In the genomic region with DNA sequence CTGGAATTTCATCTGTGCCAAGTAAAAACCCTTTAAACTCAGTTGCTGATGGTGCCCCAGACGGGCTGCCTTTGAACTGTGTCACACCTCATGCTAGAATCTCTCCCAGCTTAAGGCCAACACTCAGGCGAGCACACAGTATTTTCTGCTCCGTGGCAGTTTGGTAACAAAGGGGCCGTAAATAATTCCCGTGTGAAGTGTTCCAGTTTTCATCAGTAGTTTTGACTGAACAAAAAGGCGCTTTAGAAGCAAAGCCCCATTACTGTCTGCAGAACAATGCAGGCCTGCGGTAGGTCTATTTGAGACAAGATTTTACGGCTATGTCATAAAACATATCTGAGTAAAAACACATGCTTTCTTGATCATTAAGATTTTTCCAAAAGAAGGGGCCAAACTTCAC, we compare ENCODE assay signal across 17 mouse cellular contexts.
DNase-seq lines count a peak whose midpoint lies in the region; ATAC-seq and TF ChIP-seq lines count a peak whose summit lies in the region.
"Had no signal": no experiment of that assay in that cellular context is flagged by ENCODE, and none has a peak within 500 bp of the region (broad histone marks: within the 10 kb centered on the region; RNA-seq: fewer than 3 reads in every experiment).

No protein-coding gene starts in this region.

- peak; percentile 57; the same call in 1 of the 2 replicates for ATAC-seq in kidney, embryonic 16.5 days (ENCODE audit: low FRiP score, low TSS enrichment)
- ATAC-seq in kidney, embryonic 14.5 days (ENCODE audit: low FRiP score, low TSS enrichment): no peak
- ATAC-seq in embryonic facial prominence, embryonic 14.5 days (ENCODE audit: low read depth): no peak
- peak; percentile 64 for ATAC-seq in limb, embryonic 14.5 days (ENCODE audit: low FRiP score, low read depth)
- ATAC-seq: midbrain, embryonic 15.5 days had no signal

- H3K27me3 ChIP-seq in kidney, embryonic 16.5 days (ENCODE audit: insufficient read depth, low read length): no peaks in the 10 kb centered on the region
- no peaks in the 10 kb centered on the region for H3K27me3 ChIP-seq in kidney, embryonic 14.5 days (ENCODE audit: control insufficient read depth, insufficient read depth, low read length)
- H3K27me3 ChIP-seq in embryonic facial prominence, embryonic 14.5 days (replicated peaks; ENCODE audit: control insufficient read depth, insufficient read depth, low read length): no peaks in the 10 kb centered on the region
- H3K27me3 ChIP-seq in limb, embryonic 14.5 days (ENCODE audit: control insufficient read depth, insufficient read depth, low read length): no peaks in the 10 kb centered on the region
- H3K27me3 ChIP-seq: midbrain, embryonic 15.5 days had no signal

- no peak for TF ChIP-seq CTCF in brain, embryonic 14.5 days (IDR thresholded peaks at IDR 0.05; ENCODE audit: borderline replicate concordance, extremely low read depth, insufficient read depth, insufficient read length)
- no peak for TF ChIP-seq CTCF in gastrocnemius, adult 2 months (IDR thresholded peaks at IDR 0.05)

- no peaks in the 10 kb centered on the region for H3K36me3 ChIP-seq in kidney, embryonic 16.5 days (ENCODE audit: insufficient read depth, low read length)
- H3K36me3 ChIP-seq in kidney, embryonic 14.5 days (ENCODE audit: control insufficient read depth, insufficient read depth, low read length): no peaks in the 10 kb centered on the region
- H3K36me3 ChIP-seq in embryonic facial prominence, embryonic 14.5 days (ENCODE audit: control insufficient read depth, insufficient read depth, low read length): no peaks in the 10 kb centered on the region
- no peaks in the 10 kb centered on the region for H3K36me3 ChIP-seq in limb, embryonic 14.5 days (ENCODE audit: control insufficient read depth, insufficient read depth, low read length)
- H3K36me3 ChIP-seq: heart, embryonic 10.5 days; midbrain, embryonic 15.5 days had no signal

- no peak overlapping the region for H3K4me2 ChIP-seq in kidney, embryonic 16.5 days (replicated peaks; ENCODE audit: low read depth, low read length)
- H3K4me2 ChIP-seq in kidney, embryonic 14.5 days (replicated peaks; ENCODE audit: low read depth, low read length): no peak overlapping the region
- no peak overlapping the region for H3K4me2 ChIP-seq in embryonic facial prominence, embryonic 14.5 days (ENCODE audit: low read depth, low read length)
- H3K4me2 ChIP-seq in limb, embryonic 14.5 days (replicated peaks; ENCODE audit: low read depth, low read length, severe bottlenecking): no peak overlapping the region
- H3K4me2 ChIP-seq: midbrain, embryonic 15.5 days had no signal

- H3K27ac ChIP-seq in kidney, embryonic 16.5 days (ENCODE audit: low read length): no peak overlapping the region
- no peak overlapping the region for H3K27ac ChIP-seq in kidney, embryonic 14.5 days (ENCODE audit: low read depth, low read length)
- no peak overlapping the region for H3K27ac ChIP-seq in embryonic facial prominence, embryonic 14.5 days (replicated peaks; ENCODE audit: low read depth, low read length)
- peak overlapping the region; percentile 69; the same call in 1 of the 2 replicates for H3K27ac ChIP-seq in limb, embryonic 14.5 days (replicated peaks; ENCODE audit: low read depth, low read length)
- H3K27ac ChIP-seq in gastrocnemius, adult 2 months: no peak overlapping the region
- H3K27ac ChIP-seq: heart, embryonic 10.5 days; liver, embryonic 14.5 days; midbrain, embryonic 15.5 days had no signal

- 0 out of 2 replicates have a peak, but pooled peaks cover 7% of the 10 kb centered on the region for H3K4me1 ChIP-seq in kidney, embryonic 16.5 days (ENCODE audit: insufficient read depth, low read length)
- H3K4me1 ChIP-seq in kidney, embryonic 14.5 days (ENCODE audit: control insufficient read depth, insufficient read depth, low read length): 0 out of 2 replicates have a peak, but pooled peaks cover 4% of the 10 kb centered on the region
- no peaks in the 10 kb centered on the region for H3K4me1 ChIP-seq in embryonic facial prominence, embryonic 14.5 days (ENCODE audit: control insufficient read depth, insufficient read depth, low read length)
- H3K4me1 ChIP-seq in limb, embryonic 14.5 days (ENCODE audit: control insufficient read depth, insufficient read depth, low read length): peaks cover 19% of the 10 kb centered on the region
- H3K4me1 ChIP-seq: heart, embryonic 10.5 days had no signal

- WGBS in kidney, embryonic 16.5 days: 24% methylated on average over 8 of the region's 8 CpGs
- WGBS in kidney, embryonic 14.5 days: 32% methylated on average over 8 of the region's 8 CpGs
- 41% methylated on average over 8 of the region's 8 CpGs for WGBS in embryonic facial prominence, embryonic 14.5 days
- 10% methylated on average over 8 of the region's 8 CpGs for WGBS in limb, embryonic 14.5 days

- H3K9ac ChIP-seq in kidney, embryonic 16.5 days (replicated peaks; ENCODE audit: low read length): no peak overlapping the region
- H3K9ac ChIP-seq in kidney, embryonic 14.5 days (ENCODE audit: low read depth, low read length): no peak overlapping the region
- H3K9ac ChIP-seq in embryonic facial prominence, embryonic 14.5 days (ENCODE audit: low read depth, low read length): no peak overlapping the region
- H3K9ac ChIP-seq in limb, embryonic 14.5 days (ENCODE audit: low read depth, low read length, severe bottlenecking): no peak overlapping the region
- H3K9ac ChIP-seq: liver, embryonic 14.5 days; midbrain, embryonic 15.5 days had no signal

- H3K9me3 ChIP-seq in kidney, embryonic 16.5 days (ENCODE audit: low read length): peaks cover 2% of the 10 kb centered on the region; the same call in 1 of the 2 replicates
- peaks cover 3% of the 10 kb centered on the region; the same call in 1 of the 2 replicates for H3K9me3 ChIP-seq in kidney, embryonic 14.5 days (ENCODE audit: control insufficient read depth, low read length)
- no peaks in the 10 kb centered on the region for H3K9me3 ChIP-seq in embryonic facial prominence, embryonic 14.5 days (ENCODE audit: control insufficient read depth, low read length)
- no peaks in the 10 kb centered on the region for H3K9me3 ChIP-seq in limb, embryonic 14.5 days (ENCODE audit: control insufficient read depth, low read length)
- H3K9me3 ChIP-seq: heart, embryonic 10.5 days; midbrain, embryonic 15.5 days had no signal

- DNase-seq in brain, embryonic 14.5 days (ENCODE audit: low read depth): peak; percentile 72
- DNase-seq in embryonic facial prominence, embryonic 14.5 days (ENCODE audit: low spot score): peak; percentile 50
- peak; percentile 68 for DNase-seq in limb, embryonic 14.5 days (ENCODE audit: low spot score)
- no peak for DNase-seq in adrenal gland, postnatal 36 days
- no peak for DNase-seq in gastrocnemius, adult 2 months
- DNase-seq: adrenal gland, postnatal 14 days; cerebellum, postnatal 25 days; heart, postnatal 36 days; kidney, adult 11 months; lung, postnatal 36 days; right cerebral cortex, adult 18-20 months had no signal

- intact Hi-C loops in gastrocnemius, adult 2 months (cut with DNase I): no loop called here

- H3K4me3 ChIP-seq in kidney, embryonic 16.5 days (ENCODE audit: low read length): no peak overlapping the region
- H3K4me3 ChIP-seq in kidney, embryonic 14.5 days (ENCODE audit: low read length): no peak overlapping the region
- no peak overlapping the region for H3K4me3 ChIP-seq in embryonic facial prominence, embryonic 14.5 days (ENCODE audit: low read depth, low read length)
- H3K4me3 ChIP-seq in limb, embryonic 14.5 days (replicated peaks; ENCODE audit: low read length): no peak overlapping the region
- H3K4me3 ChIP-seq in gastrocnemius, adult 2 months: no peak overlapping the region
- H3K4me3 ChIP-seq: erythroblast, embryonic 14.5 days; heart, embryonic 10.5 days; midbrain, embryonic 15.5 days had no signal

- no peak for TF ChIP-seq POLR2A in brain, embryonic 14.5 days (IDR thresholded peaks at IDR 0.05; ENCODE audit: borderline replicate concordance, extremely low read depth, insufficient read depth, insufficient read length, poor library complexity, severe bottlenecking)
- TF ChIP-seq POLR2A in limb, embryonic 14.5 days (IDR thresholded peaks at IDR 0.05; ENCODE audit: borderline replicate concordance, extremely low read depth, insufficient read depth, insufficient read length): no peak

Comparison
In these comparisons a context has a peak if more than half of its experiments do, and no peak if none do; other contexts are left out.
1. ATAC-seq: peak in kidney, embryonic 16.5 days (single experiment) and limb, embryonic 14.5 days (single experiment); none in kidney, embryonic 14.5 days (single experiment) and embryonic facial prominence, embryonic 14.5 days (single experiment).
2. DNase-seq: peak in brain, embryonic 14.5 days (single experiment), embryonic facial prominence, embryonic 14.5 days (single experiment) and limb, embryonic 14.5 days (single experiment); none in adrenal gland, postnatal 36 days (0 of 2) and gastrocnemius, adult 2 months (single experiment).